Mouse (Mus musculus) heart, postnatal 10 days (tissue): ENCODE data around the gene Frem2. TPM values are rescaled to one million over a fixed set of nuclear protein-coding genes. Genes with fewer than 3 reads are reported as not detected.

ENCODE experiments used
- DNase-seq, 2 experiments: peaks; one replicate each; pipeline ENCODE4 v3.0.0; 2021
- intact Hi-C: fragments of 180-260 bp; cut with DNase I; formaldehyde crosslinking; loops from one replicate; pipeline ENCODE4 v1.15.1; 2025
- total RNA-seq, 2 experiments: library from RNA; stranded (reverse); gene quantifications; 2 replicates each; pipeline ENCODE4 v1.2.3; 2021

Frem2 gene
- total RNA-seq, 2 experiments from 2014 or later, result 16.8 to 22.9 TPM

GRCm38 (mm10) chr3:53623222-53623621 lies 33.9 kb downstream of the Frem2 start:
- intact Hi-C loops, result no loop called here

GRCm38 (mm10) chr3:53620978-53621377 lies 36.2 kb downstream of the Frem2 start:
- intact Hi-C loops, result no loop called here

More at GRCm38 (mm10) chr3:53623222-53623621, 33.9 kb downstream of the Frem2 start:
- DNase-seq, result no peak

DNA sequence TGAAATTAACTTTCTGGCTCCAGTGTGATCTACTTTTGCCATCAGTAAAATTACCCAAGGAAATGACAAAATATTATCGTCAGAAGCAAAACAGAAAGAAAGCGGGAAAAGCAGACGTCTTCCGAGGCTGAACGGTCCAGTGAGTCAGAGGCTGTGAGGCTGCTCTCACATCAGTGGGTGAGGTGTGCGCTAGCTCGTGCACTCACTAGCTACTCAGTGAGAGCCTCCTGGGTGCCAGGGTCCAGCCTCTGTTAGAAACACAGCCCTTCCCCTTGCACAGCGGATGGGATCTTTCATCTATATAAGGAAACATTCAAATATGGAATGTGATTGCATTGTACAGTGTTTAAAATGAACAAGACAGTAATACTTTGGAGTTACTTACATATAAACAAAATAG lies 36.8 kb downstream of the Frem2 start:
- DNase-seq, result no peak
- intact Hi-C loops, result no loop called here

More at GRCm38 (mm10) chr3:53620978-53621377, 36.2 kb downstream of the Frem2 start:
- DNase-seq, result no peak

DNA sequence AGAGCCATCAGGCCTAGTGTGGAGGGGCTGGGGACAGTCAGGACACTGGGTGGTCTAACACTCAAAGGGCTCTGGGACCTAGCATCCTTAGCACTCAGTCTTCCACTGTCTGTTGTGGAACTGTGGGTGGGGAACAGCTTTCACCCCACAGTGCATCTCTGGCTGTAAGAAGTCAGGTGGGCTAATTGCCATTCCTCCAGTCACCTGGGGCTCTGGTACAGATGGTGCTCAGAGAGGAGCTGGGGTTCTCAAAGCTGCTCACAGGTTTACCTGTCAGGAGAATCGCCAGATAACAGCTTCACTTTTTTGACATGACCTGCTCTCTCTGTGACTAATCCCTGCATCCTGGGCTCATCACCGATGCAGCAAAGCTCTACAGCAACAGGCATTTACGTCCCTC lies 46.0 kb downstream of the Frem2 start:
- intact Hi-C loops, result no loop called here
- no peak for DNase-seq

DNA sequence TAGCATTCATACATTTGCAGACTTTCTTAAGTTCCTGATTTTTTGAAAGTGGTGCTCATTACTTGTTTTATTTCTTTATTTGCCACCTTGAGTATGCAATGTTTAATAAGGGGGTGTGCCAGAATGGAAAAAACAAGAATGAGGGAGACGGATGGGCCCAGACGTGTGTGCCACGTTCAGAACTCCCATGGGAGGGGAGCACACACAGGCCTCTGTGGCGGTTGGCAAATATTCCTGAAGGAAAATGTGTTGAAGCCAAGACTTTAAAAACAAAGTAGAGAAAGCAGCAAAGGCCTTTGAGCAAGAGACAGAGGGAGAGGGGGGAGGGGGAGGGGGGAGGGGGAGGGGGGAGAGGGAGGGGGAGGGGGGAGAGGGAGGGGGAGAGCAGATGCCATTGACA lies 47.3 kb downstream of the Frem2 start:
- no peak for DNase-seq
- intact Hi-C loops, result no loop called here

GRCm38 (mm10) chr3:53600140-53600539 lies 57.0 kb downstream of the Frem2 start:
- intact Hi-C loops, result no loop called here
- no peak for DNase-seq

DNA sequence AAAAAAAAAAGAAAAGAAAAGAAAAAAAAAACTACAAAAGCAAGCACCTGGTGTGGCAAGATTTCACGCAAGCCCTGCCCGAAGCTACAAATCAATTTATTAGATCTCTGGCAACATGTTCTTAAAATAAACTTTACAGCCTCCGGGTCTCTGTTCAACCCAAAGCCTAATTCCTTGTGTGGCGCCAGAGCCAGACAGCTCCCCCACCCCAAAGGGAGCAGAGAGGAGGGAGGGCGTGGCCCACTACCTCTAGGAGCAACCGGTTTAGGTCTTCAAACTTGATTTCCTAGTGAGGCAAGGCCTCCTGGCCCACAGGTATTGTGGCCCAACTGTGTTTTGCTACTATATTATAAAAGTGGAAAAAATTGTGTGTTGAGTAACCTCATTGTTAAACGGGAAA lies 57.8 kb downstream of the Frem2 start:
- no peak for DNase-seq
- intact Hi-C loops, result no loop called here

GRCm38 (mm10) chr3:53598153-53598800 lies 58.9 kb downstream of the Frem2 start:
- no peak for DNase-seq
- intact Hi-C loops, result no loop called here

DNA sequence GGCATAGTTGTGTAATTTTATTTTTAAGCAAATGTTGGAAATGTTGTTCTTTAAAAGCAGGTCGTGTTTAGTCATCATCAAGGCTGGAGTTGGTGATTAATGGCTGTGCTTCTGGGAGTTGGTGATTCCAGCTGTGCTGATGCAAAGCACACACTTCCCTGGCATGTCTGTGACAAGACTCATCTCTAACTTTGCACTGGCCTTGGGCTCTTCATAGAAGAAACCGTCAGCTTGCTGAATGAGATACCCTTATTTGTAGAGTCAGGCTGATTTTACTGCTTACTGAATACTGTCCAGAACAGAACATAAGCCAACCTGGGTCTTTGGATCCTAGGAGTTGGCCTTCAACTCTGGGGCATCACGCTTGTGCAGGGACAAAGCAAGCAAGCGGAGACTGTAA lies 62.7 kb downstream of the Frem2 start:
- no peak for DNase-seq
- intact Hi-C loops, result no loop called here

GRCm38 (mm10) chr3:53593718-53594117 lies 63.4 kb downstream of the Frem2 start:
- DNase-seq, result no peak
- intact Hi-C loops, result no loop called here

GRCm38 (mm10) chr3:53592036-53592435 lies 65.1 kb downstream of the Frem2 start:
- intact Hi-C loops, result no loop called here

DNA sequence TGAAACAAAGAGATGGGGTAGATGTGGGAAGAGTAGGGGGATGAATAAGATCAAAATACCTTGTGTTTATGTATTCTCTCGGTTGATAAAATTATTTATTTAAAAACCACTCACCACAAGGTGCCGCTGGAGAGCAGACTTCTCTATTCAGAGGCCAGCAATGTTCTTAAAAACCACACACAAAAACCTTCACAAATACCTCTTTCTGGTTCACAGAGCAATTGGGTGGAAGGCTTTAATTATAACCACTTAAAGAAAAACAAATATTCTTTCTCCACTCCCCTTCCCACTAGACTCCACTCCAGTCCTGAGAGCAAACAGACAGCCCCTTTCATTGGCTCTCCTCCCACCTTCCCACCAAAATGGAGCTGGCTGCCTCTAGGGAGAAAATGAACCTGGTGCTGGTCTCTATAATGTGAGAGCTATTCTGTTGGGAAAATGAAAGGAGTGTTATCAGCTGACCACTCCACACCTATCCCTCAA lies 67.0 kb downstream of the Frem2 start:
- peak; percentile 53 to 82 for DNase-seq
- intact Hi-C loops, result loop anchor here (1.0 kb wide), 2 partner anchors 68 to 139 kb away; no protein-coding TSS in a partner anchor

More at GRCm38 (mm10) chr3:53592036-53592435, 65.1 kb downstream of the Frem2 start:
- no peak for DNase-seq

- intact Hi-C loops, result no loop called here
- DNase-seq, result no peak
These were observed 73.9 kb downstream of the Frem2 start for GRCm38 (mm10) chr3:53583248-53583647.

DNA sequence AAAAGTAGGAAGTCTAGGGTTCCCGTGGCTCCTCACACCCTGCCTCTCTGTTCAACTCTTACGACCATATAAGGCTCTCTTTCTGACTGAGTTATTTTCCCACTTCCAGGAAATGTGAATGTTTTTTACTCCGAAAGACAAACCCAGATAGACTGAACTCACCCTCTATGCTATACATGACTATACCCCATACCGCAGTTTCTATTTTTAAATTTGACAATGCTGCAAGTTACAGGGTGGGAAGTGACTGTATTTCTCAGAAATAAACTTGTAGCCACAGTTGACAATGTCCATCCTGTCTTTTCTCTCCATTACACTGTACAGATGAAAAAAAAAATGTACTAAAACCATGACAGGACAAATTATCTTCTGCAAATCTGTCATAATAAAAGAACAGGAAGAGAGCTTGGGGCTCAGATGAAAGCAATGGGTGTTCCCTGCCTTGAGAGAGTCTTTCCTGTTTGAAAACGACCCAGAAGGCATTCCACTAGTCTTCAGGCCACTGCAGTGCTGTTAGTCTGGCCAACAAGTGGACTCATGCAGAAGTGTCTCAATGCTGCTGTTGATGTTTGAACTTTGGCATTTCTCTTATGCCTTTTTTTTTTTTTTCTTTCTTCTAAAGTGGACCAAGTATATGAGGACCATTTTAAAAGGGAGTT lies 76.4 kb downstream of the Frem2 start:
- intact Hi-C loops, result no loop called here
- DNase-seq, result no peak

- no peak for DNase-seq
- intact Hi-C loops, result no loop called here
These were observed 77.9 kb downstream of the Frem2 start for GRCm38 (mm10) chr3:53579121-53579704.

- no peak for DNase-seq
- intact Hi-C loops, result no loop called here
These were observed 80.6 kb downstream of the Frem2 start for GRCm38 (mm10) chr3:53576320-53577116.

- intact Hi-C loops, result no loop called here
- DNase-seq, result peak in 1 of 2 experiments; percentile 7
These were observed 83.0 kb downstream of the Frem2 start for GRCm38 (mm10) chr3:53574123-53574522.

DNA sequence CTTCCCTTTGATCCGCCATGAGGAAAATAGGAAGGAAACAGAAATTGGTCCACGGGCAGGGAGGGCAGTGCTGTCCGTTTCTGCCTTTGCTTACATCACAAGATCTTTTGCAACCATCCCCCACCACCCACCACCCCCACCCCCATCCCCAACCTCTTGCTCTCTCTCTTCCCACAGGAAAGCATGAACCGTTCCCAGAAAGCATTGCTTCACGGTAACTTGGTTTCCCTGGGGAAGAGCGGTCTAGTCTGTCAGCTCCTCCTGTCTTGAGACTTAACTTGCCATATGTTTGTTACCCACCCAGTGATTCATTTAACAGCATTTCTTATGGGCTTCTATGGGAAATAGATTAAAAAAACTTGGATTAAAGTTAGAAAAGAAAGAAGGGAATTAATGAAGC lies 85.5 kb downstream of the Frem2 start:
- DNase-seq, result no peak
- intact Hi-C loops, result no loop called here

GRCm38 (mm10) chr3:53564521-53564920 lies 92.6 kb downstream of the Frem2 start:
- intact Hi-C loops, result no loop called here

DNA sequence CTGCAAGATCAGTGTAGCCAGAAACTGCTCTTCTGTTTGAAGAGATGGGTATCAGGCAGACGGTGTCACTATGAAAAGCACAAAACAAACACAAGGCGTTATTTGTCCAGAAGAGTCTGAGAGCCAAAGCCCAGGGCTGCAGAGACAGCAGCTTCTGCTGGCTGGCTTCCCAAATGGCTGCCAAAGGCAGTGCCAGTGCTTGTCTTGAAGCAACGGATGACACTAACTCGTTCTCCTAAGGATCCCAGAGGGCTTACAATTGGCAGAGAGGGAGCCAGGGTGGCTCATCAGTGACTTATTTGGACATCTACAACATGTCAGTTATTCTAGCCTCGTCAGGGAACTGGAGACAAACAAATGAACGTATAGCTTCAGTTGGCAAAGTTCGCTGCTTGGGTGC lies 93.4 kb downstream of the Frem2 start:
- peak in 1 of 2 experiments; percentile 6 for DNase-seq
- intact Hi-C loops, result no loop called here

More at GRCm38 (mm10) chr3:53564521-53564920, 92.6 kb downstream of the Frem2 start:
- no peak for DNase-seq

GRCm38 (mm10) chr3:53561813-53562212 lies 95.3 kb downstream of the Frem2 start:
- intact Hi-C loops, result no loop called here
- no peak for DNase-seq
